Mouse (Mus musculus) hindbrain, postnatal 0 days (tissue): ENCODE results near the gene Ttc39d. TPM values are rescaled to one million over a fixed set of nuclear protein-coding genes. Genes with fewer than 3 reads are reported as not detected.

Source experiments
- ATAC-seq: fragments of 200-750 bp; cut with Nextera tagmentation; 2 replicates; pipeline ENCODE4 v1.8.0; 2017; ENCODE audit warnings: mild to moderate bottlenecking, moderate TSS enrichment, moderate library complexity
- DNase-seq: peaks from one replicate; pipeline ENCODE4 v3.0.0-alpha.2; 2015; ENCODE audit warnings: low spot score
- H3K27ac ChIP-seq: fragments of 300-500 bp; sonication (generic); 2 replicates; pipeline ENCODE4 v1.5.1; 2014; ENCODE audit warnings: mild to moderate bottlenecking
- H3K27me3 ChIP-seq: fragments of 300-500 bp; sonication (generic); 2 replicates; pipeline ENCODE4 v1.6.1; 2014; ENCODE audit warnings: low read length, mixed read lengths; ENCODE audit not compliant: insufficient read depth
- H3K36me3 ChIP-seq: fragments of 300-500 bp; sonication (generic); 2 replicates; pipeline ENCODE4 v1.6.1; 2014; ENCODE audit warnings: low read length, mixed read lengths; ENCODE audit not compliant: insufficient read depth
- H3K4me1 ChIP-seq: fragments of 300-500 bp; sonication (generic); 2 replicates; pipeline ENCODE4 v1.6.1; 2014; ENCODE audit warnings: antibody characterized with exemption, low read length, mixed read lengths; ENCODE audit not compliant: insufficient read depth
- H3K4me2 ChIP-seq: fragments of 300-500 bp; sonication (generic); 2 replicates; pipeline ENCODE4 v1.6.1; 2014; ENCODE audit warnings: low read depth, mild to moderate bottlenecking, low read length, moderate library complexity, mixed read lengths
- H3K4me3 ChIP-seq: fragments of 300-500 bp; sonication (generic); 2 replicates; pipeline ENCODE4 v1.5.1; 2014; ENCODE audit warnings: low read length
- H3K9ac ChIP-seq: fragments of 300-500 bp; sonication (generic); replicated peaks from 2 replicates; pipeline ENCODE4 v1.6.1; 2014; ENCODE audit warnings: mild to moderate bottlenecking, low read length, moderate library complexity, mixed read lengths
- H3K9me3 ChIP-seq: fragments of 300-500 bp; sonication (generic); 2 replicates; pipeline ENCODE4 v1.6.1; 2016; ENCODE audit warnings: low read length, mixed read lengths
- CTCF ChIP-seq: IDR thresholded peaks from 2 replicates; pipeline ENCODE4 v1.5.1; 2016; ENCODE audit warnings: antibody characterized with exemption, control low read depth, low read depth
- WGBS: fragments of 180-500 bp; shearing (Covaris S2); extraction: QIAGEN DNeasy Blood & Tissue Kit; methylation state at CpG from one replicate; pipeline ENCODE4 v1.1.7; 2014; 5-methylcytosine and 5-hydroxymethylcytosine counted together
- polyA plus RNA-seq: library from polyadenylated mRNA; unstranded; fragments of >200 nt; fragmentation: Nextera tagmentation; extraction: Ambion mirVana; gene quantifications from 2 replicates; pipeline ENCODE4 v1.2.1, GENCODE M21; 2015
- total RNA-seq: library from RNA; depleted of rRNA; stranded (reverse); fragments of >200 nt; gene quantifications from 2 replicates; pipeline ENCODE4 v1.2.3, GENCODE M21; 2014

Gene Ttc39d
- total and polyA plus RNA-seq, 2 experiments from 2014 or later = 0.09 TPM; not detected in 1

DNA sequence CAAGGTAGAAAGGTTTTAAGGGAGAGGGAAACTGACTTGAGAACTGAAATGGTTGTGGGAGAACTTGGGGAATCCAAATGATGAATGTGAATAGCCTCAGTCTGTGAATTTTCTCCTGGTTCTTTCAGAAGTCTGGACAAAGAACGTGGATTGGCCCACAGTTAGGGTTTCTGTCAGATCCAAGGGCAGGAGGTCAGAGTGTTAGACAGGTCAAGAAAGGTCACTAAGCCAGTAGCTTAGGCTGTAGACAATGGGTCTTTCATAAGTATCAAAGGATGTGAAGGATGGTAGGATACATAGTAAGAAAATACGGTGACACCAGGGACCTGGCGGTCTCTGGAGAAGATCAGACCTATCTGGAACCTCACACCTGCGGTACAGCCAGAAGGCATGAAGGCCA is 39.8 kb upstream of the Ttc39d start:
- DNase-seq (no peak), ATAC-seq (no peak)
- no peak overlapping the region for H3K9ac ChIP-seq
- H3K4me3 ChIP-seq = no peak overlapping the region
- 55% methylated on average over 4 of the region's 4 CpGs for WGBS
- H3K27me3 ChIP-seq = no peaks in the 10 kb centered on the region
- H3K9me3 ChIP-seq = no peaks in the 10 kb centered on the region
- H3K4me1 ChIP-seq = peaks cover 26% of the 10 kb centered on the region
- H3K4me2 ChIP-seq = no peak overlapping the region
- no peaks in the 10 kb centered on the region for H3K36me3 ChIP-seq
- TF ChIP-seq CTCF = no peak
- peak overlapping the region; percentile 79; the same call in 1 of the 2 replicates for H3K27ac ChIP-seq

DNA sequence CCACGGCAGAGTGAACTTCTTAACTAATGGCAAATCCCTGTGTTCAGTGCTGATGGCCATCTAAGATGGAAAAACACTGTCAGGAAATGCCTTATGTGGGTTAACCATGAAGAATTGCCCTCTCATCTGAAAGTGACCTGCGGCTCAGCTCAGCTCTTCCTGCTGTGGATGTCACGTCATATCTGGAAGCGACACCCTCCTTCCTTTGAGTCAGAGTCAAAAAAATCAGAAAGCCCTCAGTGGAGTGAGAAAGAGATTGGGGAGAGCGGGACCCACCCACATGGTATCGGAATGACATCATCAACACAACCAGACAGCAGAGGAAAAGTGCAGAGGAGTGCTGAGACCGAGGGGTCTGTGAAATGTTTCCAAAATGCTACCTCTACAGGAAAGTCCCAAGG is 39.4 kb upstream of the Ttc39d start:
- no peak for TF ChIP-seq CTCF
- DNase-seq (no peak), ATAC-seq (peak; percentile 63)
- H3K27me3 ChIP-seq = no peaks in the 10 kb centered on the region
- H3K4me1 ChIP-seq = peaks cover 26% of the 10 kb centered on the region
- 55% methylated on average over 7 of the region's 7 CpGs for WGBS
- H3K9me3 ChIP-seq = no peaks in the 10 kb centered on the region
- no peak overlapping the region for H3K9ac ChIP-seq
- H3K27ac ChIP-seq = peak overlapping the region; percentile 79
- no peak overlapping the region for H3K4me3 ChIP-seq
- peak overlapping the region; percentile 53 for H3K4me2 ChIP-seq
- no peaks in the 10 kb centered on the region for H3K36me3 ChIP-seq

DNA sequence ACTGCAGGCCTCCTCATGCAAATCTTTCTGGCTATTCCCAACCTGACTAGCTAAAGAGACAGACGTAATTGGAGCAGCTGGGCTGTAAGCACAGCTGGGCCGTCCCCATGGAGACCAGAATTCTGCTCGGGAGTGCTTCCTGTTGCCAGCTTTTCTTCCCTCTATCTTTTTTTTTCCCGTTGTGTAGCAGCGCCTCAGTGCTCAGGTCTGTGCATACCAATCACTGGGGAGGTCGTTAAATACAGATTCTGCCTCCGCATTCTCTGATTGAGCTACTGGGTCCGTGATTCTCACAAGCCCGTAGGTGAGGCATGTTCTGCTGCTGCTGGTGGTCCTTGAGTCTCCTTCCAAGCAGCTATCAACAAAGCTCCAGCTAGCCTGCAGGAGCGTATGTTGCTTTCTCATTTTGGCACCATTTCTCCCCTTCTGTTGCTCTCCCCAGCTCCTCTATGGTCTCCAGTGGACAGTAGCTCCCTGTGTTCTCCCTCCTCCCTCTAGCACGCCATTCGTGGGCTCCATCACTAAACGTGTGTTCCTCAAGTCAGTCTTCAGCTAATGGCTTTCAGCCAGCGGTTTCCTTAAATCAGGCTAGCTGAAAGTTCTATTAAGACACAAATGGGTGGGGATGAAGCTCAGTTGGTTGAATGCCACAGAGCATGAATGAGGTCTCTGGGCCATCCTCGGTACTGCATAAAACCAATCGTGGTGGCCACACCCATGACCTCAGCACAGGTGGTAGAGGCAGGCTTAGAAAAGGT is 38.7 kb upstream of the Ttc39d start:
- peak; percentile 87 for ATAC-seq
- WGBS = 12% methylated on average over 16 of the region's 16 CpGs
- no peaks in the 10 kb centered on the region for H3K36me3 ChIP-seq
- peak overlapping the region; percentile 79 for H3K27ac ChIP-seq
- peak; percentile 85 for DNase-seq
- TF ChIP-seq CTCF = 0 out of 2 replicates have a peak, but pooled peaks have one; percentile 3
- H3K27me3 ChIP-seq = no peaks in the 10 kb centered on the region
- H3K9me3 ChIP-seq = no peaks in the 10 kb centered on the region
- H3K4me3 ChIP-seq = peak overlapping the region; percentile 13
- peaks cover 26% of the 10 kb centered on the region for H3K4me1 ChIP-seq
- peak overlapping the region; percentile 33; the same call in 1 of the 2 replicates for H3K9ac ChIP-seq
- H3K4me2 ChIP-seq = peak overlapping the region; percentile 53

DNA sequence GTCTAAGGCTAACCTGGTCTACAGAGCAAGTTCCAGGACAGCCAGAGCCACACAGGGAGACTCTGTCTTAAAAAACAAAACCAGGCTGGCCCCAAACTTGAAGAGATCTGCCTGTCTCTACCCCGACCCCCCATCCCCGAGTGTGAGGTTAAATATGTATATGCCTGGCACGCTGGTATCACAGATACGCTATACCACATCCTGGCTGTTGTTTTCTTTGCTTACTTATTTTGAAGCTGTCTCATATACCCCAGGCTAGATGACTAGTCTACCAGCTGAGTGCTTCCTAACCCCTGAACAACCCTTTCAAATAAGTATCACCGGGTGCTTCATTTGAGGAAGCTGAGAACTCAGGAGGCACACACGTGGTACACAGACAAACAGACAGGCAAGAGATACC is 37.5 kb upstream of the Ttc39d start:
- no peak for TF ChIP-seq CTCF
- ATAC-seq (no peak), DNase-seq (no peak)
- Histone ChIP-seq H3K9me3 (no peaks in the 10 kb centered on the region), H3K4me1 (peaks cover 26% of the 10 kb centered on the region), H3K4me3 (no peak overlapping the region), H3K27ac (no peak overlapping the region), H3K9ac (no peak overlapping the region), H3K27me3 (no peaks in the 10 kb centered on the region), H3K4me2 (no peak overlapping the region), H3K36me3 (no peaks in the 10 kb centered on the region)
- WGBS = 91% methylated on average over 6 of the region's 6 CpGs

DNA sequence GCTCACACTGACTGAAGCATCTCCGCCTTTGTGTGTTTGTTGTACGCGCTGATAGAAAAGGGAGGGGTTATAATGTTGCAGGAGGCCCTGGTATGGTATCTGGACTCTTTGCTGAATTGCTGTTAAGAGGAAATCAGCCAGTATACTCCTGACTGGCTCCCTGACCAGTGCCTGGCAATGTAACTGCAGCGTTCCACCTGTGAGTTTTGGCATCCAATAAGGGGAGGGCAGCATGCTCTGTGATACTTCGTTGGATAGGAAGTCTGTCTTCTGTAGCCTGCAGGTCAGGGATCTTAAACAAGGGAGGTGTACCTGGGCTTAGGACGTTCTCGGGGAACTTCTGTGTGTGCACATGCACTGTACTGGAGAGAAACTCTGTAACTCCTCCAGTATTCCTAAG is 36.3 kb upstream of the Ttc39d start:
- no peaks in the 10 kb centered on the region for H3K36me3 ChIP-seq
- TF ChIP-seq CTCF = no peak
- DNase-seq (no peak), ATAC-seq (no peak)
- H3K27me3 ChIP-seq = no peaks in the 10 kb centered on the region
- H3K27ac ChIP-seq = no peak overlapping the region
- peaks cover 19% of the 10 kb centered on the region for H3K4me1 ChIP-seq
- no peak overlapping the region for H3K4me3 ChIP-seq
- H3K4me2 ChIP-seq = no peak overlapping the region
- H3K9ac ChIP-seq = no peak overlapping the region
- no peaks in the 10 kb centered on the region for H3K9me3 ChIP-seq
- WGBS = 88% methylated on average over 7 of the region's 7 CpGs

DNA sequence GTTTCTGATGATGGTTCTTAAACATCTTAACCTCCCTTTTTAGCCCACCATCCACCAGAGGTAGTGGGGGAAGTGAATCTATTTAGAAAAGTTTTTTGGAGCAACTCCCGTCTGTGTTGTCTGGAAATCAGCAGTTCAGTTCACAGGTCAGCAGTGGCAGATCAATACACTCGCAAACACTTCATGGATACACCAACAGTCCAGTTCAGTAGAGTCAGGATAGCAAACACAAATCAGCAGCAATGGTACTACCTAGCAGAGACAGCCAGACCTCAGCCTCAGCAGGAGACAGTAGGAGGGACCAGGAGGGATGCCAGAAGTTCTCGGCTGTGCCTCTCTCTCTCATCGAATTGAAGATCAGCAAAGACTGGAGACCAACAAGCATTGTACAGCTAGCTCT is 35.3 kb upstream of the Ttc39d start:
- 84% methylated on average over 4 of the region's 4 CpGs for WGBS
- no peak overlapping the region for H3K27ac ChIP-seq

DNA sequence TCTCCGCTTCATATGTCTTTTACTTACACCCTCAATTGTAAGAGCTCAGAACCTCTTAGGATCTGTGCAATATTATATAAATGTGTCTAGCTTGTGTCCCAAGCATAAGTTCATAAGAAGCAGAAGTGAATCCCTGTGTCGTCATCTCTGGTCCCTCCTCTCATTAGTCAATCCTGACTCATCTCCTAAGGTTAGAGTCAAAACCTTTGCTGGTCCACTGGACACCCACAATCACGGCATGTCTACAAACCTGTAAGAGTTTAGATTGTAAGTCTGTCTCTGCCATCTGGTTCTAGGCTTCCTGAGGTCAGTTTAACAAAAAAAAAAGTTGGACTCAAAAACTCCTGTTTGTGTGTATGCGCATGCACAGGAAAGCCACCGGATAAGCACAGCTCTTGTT is 34.5 kb upstream of the Ttc39d start:
- no peaks in the 10 kb centered on the region for H3K36me3 ChIP-seq
- no peak for DNase-seq
- ATAC-seq = no peak
- H3K9ac ChIP-seq = no peak overlapping the region
- H3K27me3 ChIP-seq = no peaks in the 10 kb centered on the region
- H3K27ac ChIP-seq = no peak overlapping the region
- H3K4me2 ChIP-seq = no peak overlapping the region
- no peak overlapping the region for H3K4me3 ChIP-seq
- H3K4me1 ChIP-seq = peaks cover 13% of the 10 kb centered on the region; the same call in 1 of the 2 replicates
- no peak for TF ChIP-seq CTCF
- H3K9me3 ChIP-seq = no peaks in the 10 kb centered on the region
- WGBS = 90% methylated on average over 5 of the region's 5 CpGs

More for the DNA sequence above, 35.3 kb upstream of the Ttc39d start:
- no peak for DNase-seq
- ATAC-seq = no peak
- no peak for TF ChIP-seq CTCF
- Histone ChIP-seq H3K36me3 (no peaks in the 10 kb centered on the region), H3K27me3 (no peaks in the 10 kb centered on the region), H3K4me1 (peaks cover 17% of the 10 kb centered on the region), H3K9me3 (no peaks in the 10 kb centered on the region), H3K9ac (no peak overlapping the region), H3K4me3 (no peak overlapping the region), H3K4me2 (no peak overlapping the region)
